Mouse (Mus musculus) bone marrow macrophage, adult 2 months (primary cell): ENCODE measurements around the gene Efcab1.

ENCODE experiments used
- CTCF ChIP-seq: IDR thresholded peaks from 2 replicates; pipeline ENCODE4 v1.5.1; 2012; ENCODE audit warnings: low read depth, mild to moderate bottlenecking, low read length, moderate library complexity
- POLR2A ChIP-seq: IDR thresholded peaks from 2 replicates; pipeline ENCODE4 v1.6.1; 2012; ENCODE audit warnings: mild to moderate bottlenecking, low read depth, low read length, borderline replicate concordance

GRCm38 (mm10) chr16:14979228-14979627 lies 72.8 kb downstream of the Efcab1 start:
- TF ChIP-seq POLR2A (no peak), CTCF (no peak)
